Mouse (Mus musculus) cerebellum, adult 2 months (tissue): ENCODE data around the gene Ints7. TPM values are rescaled to one million over a fixed set of nuclear protein-coding genes. Genes with fewer than 3 reads are reported as not detected.

ENCODE experiments used
- DNase-seq, 2 experiments: peaks; one replicate each; pipeline ENCODE4 v3.0.0; 2021
- H3K27ac ChIP-seq: fragments of 200-500 bp; 2 replicates; pipeline ENCODE4 v1.5.1; 2012; ENCODE audit warnings: low read length, control low read depth, inconsistent platforms; ENCODE audit not compliant: insufficient read depth
- H3K27me3 ChIP-seq: fragments of 200-500 bp; 2 replicates; pipeline ENCODE4 v1.6.1; 2012; ENCODE audit warnings: inconsistent platforms, mild to moderate bottlenecking, low read length, moderate library complexity; ENCODE audit not compliant: control insufficient read depth, insufficient read depth
- H3K4me1 ChIP-seq: fragments of 200-500 bp; 2 replicates; pipeline ENCODE4 v1.6.1; 2011; ENCODE audit warnings: low read length; ENCODE audit not compliant: control insufficient read depth, insufficient read depth
- H3K4me3 ChIP-seq: fragments of 200-500 bp; replicated peaks from 2 replicates; pipeline ENCODE3; 2011; ENCODE audit warnings: mild to moderate bottlenecking, low read depth, low read length, control low read depth; ENCODE audit not compliant: insufficient read depth
- CTCF ChIP-seq: fragments of 200-500 bp; IDR thresholded peaks from 2 replicates; pipeline ENCODE4 v1.5.1; 2011; ENCODE audit warnings: low read depth, mild to moderate bottlenecking, control low read depth, low read length, moderate library complexity, borderline replicate concordance; ENCODE audit not compliant: insufficient read depth
- POLR2A ChIP-seq: fragments of 200-500 bp; IDR thresholded peaks from 2 replicates; pipeline ENCODE4 v1.6.1; 2011; ENCODE audit warnings: low read length, control low read depth, borderline replicate concordance; ENCODE audit not compliant: insufficient read depth
- WGBS: fragments of 180-500 bp; shearing (Covaris S2); methylation state at CpG from one replicate; pipeline ENCODE4 v1.1.7; 2018; 5-methylcytosine and 5-hydroxymethylcytosine counted together
- polyA plus RNA-seq: library from polyadenylated mRNA; depleted of rRNA; stranded (reverse); fragments of >200 nt; gene quantifications from 2 replicates; pipeline ENCODE4 v1.2.3, GENCODE M21; 2012

Gene Ints7
- polyA plus RNA-seq, 1 experiment: 34.5 TPM

GRCm38 (mm10) chr1:191640848-191641247 is 65.4 kb downstream of the Ints7 start:
- no peaks in the 10 kb centered on the region for H3K4me1 ChIP-seq
- no peaks in the 10 kb centered on the region for H3K27me3 ChIP-seq
- no peak for DNase-seq
- H3K27ac ChIP-seq: no peak overlapping the region
- TF ChIP-seq CTCF: no peak
- no peak for TF ChIP-seq POLR2A
- WGBS: 79% methylated on average over 3 of the region's 3 CpGs
- H3K4me3 ChIP-seq: no peak overlapping the region

GRCm38 (mm10) chr1:191641438-191641837 is 66.0 kb downstream of the Ints7 start:
- TF ChIP-seq POLR2A (no peak), CTCF (no peak)
- H3K4me1 ChIP-seq: no peaks in the 10 kb centered on the region
- DNase-seq: no peak
- WGBS: 44% methylated on average over 2 of the region's 2 CpGs
- no peak overlapping the region for H3K27ac ChIP-seq
- H3K27me3 ChIP-seq: no peaks in the 10 kb centered on the region
- H3K4me3 ChIP-seq: no peak overlapping the region

GRCm38 (mm10) chr1:191642903-191643302 is 67.5 kb downstream of the Ints7 start:
- no peak overlapping the region for H3K27ac ChIP-seq
- H3K27me3 ChIP-seq: no peaks in the 10 kb centered on the region
- TF ChIP-seq CTCF: no peak
- TF ChIP-seq POLR2A: no peak
- H3K4me1 ChIP-seq: no peaks in the 10 kb centered on the region
- no peak for DNase-seq
- 66% methylated on average over 4 of the region's 4 CpGs for WGBS
- no peak overlapping the region for H3K4me3 ChIP-seq

- Histone ChIP-seq H3K4me1 (no peaks in the 10 kb centered on the region), H3K27me3 (no peaks in the 10 kb centered on the region), H3K4me3 (no peak overlapping the region), H3K27ac (no peak overlapping the region)
- DNase-seq: no peak
- TF ChIP-seq POLR2A (no peak), CTCF (no peak)
- 47% methylated on average over 8 of the region's 8 CpGs for WGBS
These were observed 70.5 kb downstream of the Ints7 start for GRCm38 (mm10) chr1:191645921-191646320.

GRCm38 (mm10) chr1:191647590-191647989 is 72.2 kb downstream of the Ints7 start:
- no peak for DNase-seq
- Histone ChIP-seq H3K27me3 (no peaks in the 10 kb centered on the region), H3K4me3 (no peak overlapping the region), H3K27ac (no peak overlapping the region), H3K4me1 (no peaks in the 10 kb centered on the region)
- WGBS: 86% methylated on average over 3 of the region's 3 CpGs
- TF ChIP-seq CTCF: no peak
- TF ChIP-seq POLR2A: no peak

- TF ChIP-seq POLR2A: no peak
- TF ChIP-seq CTCF: no peak
- 33% methylated on average over 3 of the region's 3 CpGs for WGBS
These were observed 84.0 kb downstream of the Ints7 start for GRCm38 (mm10) chr1:191659441-191659840.

GRCm38 (mm10) chr1:191661019-191661796 is 85.8 kb downstream of the Ints7 start:
- Histone ChIP-seq H3K4me1 (no peaks in the 10 kb centered on the region), H3K4me3 (no peak overlapping the region), H3K27ac (no peak overlapping the region), H3K27me3 (no peaks in the 10 kb centered on the region; the same call in 1 of the 2 replicates)
- WGBS: 74% methylated on average over 8 of the region's 8 CpGs
- TF ChIP-seq CTCF (no peak), POLR2A (no peak)
- DNase-seq: no peak

More at GRCm38 (mm10) chr1:191659441-191659840, 84.0 kb downstream of the Ints7 start:
- Histone ChIP-seq H3K4me3 (no peak overlapping the region), H3K27me3 (no peaks in the 10 kb centered on the region; the same call in 1 of the 2 replicates), H3K4me1 (no peaks in the 10 kb centered on the region), H3K27ac (no peak overlapping the region)
- DNase-seq: no peak
